Mouse (Mus musculus): Measurements from ENCODE around the gene Olfr1440. TPM values are rescaled to one million over a fixed set of nuclear protein-coding genes. Genes with fewer than 3 reads are reported as not detected.

Olfr1440 gene
- not detected for total RNA-seq (2021)

DNA sequence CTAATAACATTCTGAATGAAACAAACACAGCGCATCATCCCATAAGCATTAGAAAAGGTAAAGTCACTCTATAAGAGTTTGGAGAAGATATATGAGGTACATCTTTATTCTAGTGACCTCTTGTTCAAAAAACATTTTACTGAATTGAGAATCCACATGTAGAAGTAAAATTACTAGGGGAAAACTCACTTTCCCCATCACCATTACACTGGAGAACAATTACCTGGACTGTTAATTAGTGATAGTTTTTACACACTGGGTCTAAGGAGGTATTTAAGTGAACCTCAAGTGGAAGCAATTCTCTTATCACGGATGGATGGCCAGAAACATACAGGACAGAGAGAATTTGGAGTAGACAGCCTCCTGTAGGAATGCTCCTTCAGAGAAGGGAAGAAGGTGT lies at the start of gene Olfr1440:
Gene Olfr1440 (plus strand): TSS at position 301 of the 400 bp plus-strand sequence.
- intact Hi-C loops (cut with DNase I): no loop called here
- no peak for DNase-seq

DNA sequence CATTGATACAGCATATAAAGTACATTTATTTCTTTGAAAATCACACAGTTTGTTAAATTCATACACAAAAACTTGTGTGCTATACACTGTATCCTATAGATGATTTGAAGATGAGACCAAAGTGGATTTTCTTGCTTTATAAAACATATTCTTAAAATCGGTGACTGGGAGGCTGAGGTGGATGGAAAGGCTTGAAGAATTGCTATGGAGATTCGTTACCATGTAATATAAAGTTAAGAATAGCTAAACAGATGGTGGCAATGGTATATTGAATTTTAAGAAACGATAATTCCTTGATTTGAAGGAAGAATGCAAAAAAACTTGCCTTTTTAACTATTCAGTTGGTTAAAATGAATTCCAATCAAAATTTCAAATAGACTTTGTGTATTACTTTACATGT lies 14.1 kb upstream of the Olfr1440 start:
- intact Hi-C loops (cut with DNase I): no loop called here
- DNase-seq: no peak

DNA sequence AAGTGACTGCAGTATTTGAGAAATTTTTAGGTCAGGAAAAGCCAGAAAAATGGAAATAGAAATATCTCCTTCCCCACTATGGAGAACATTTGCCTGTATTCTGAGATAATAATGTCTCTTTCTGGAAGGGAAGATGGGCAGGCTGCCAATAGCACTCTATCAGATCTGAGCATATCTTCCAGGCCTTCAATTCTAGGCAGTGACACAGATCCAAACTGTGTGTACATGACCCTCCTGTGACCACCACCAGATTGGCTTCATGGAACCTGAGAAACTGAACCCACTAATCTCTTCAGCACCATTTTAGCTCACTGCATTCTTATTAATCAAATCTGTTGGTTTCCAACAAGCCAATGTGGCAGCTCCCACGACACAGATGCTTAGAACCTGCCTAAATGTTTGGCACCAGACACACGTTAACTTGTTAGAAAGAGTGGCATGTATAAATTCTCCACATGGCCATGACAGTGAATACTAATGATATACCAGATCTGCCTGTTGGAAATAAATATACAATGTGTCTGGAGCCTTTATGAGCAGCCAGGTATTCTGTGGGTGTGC lies 12.5 kb upstream of the Olfr1440 start:
- intact Hi-C loops (cut with DNase I): no loop called here
- DNase-seq: no peak

DNA sequence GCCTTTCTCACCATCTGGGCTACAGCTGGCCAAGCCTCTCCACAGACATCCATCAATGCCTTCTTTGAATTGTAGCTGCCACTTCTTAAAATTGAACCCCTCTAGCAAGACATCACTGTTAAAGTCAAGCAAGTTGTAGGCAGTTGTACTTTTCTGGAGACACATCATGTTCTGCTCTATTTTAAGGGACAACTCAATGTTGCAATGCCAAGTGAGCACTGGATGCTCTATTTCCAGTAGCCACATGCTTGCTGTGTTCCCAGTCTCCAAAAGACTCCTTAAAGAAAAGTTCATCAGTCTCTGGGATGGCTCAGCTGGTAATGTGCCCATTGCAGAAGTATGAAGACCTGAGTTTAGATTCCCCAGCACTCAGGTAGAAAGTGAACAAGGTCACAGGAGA lies 26.7 kb downstream of the Olfr1440 start:
- intact Hi-C loops (cut with DNase I): no loop called here
- no peak for DNase-seq

DNA sequence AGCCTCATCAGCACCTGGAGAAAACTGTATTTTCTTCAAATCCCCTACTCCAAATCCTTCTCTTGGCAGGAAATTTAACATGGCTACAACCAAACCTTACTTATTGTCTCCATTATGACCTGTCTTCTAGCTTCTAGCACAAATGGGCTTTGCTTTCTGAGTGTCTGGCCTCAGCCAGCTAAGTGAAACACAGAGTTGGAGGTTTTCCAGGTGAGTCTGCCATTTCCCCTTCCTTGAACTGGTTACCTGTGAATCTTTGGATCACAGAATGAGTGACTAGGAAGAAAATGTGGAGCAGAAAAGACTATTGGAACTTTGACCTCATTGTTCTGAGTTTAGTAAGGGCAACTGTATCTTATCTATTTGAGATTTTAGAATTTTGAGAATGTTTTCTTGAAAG lies 30.3 kb downstream of the Olfr1440 start, which contains the start of gene Olfr1441:
Gene Olfr1441 (plus strand): TSS at position 73 of the 400 bp plus-strand sequence.
- DNase-seq: no peak
- intact Hi-C loops (cut with DNase I): no loop called here

DNA sequence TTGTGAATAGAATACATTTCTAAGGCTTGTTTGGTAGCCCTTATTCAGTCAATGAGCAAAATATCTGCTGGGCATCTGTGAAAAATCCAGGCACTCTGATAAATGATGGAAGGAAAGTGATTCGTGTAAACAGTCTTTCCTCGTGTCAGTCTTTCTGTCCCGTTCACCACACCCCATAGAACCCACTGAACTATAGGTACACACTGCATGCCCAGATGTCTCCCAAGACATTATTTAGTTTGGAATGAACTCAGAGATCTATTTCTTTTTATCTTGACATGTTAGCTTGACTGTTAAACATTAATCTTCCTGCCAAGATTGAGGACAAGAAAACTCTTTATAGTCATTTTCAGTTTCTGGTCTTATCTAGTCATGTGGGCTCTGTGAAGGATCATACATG lies 31.2 kb downstream of the Olfr1440 start:
- intact Hi-C loops (cut with DNase I): no loop called here
- DNase-seq: no peak

DNA sequence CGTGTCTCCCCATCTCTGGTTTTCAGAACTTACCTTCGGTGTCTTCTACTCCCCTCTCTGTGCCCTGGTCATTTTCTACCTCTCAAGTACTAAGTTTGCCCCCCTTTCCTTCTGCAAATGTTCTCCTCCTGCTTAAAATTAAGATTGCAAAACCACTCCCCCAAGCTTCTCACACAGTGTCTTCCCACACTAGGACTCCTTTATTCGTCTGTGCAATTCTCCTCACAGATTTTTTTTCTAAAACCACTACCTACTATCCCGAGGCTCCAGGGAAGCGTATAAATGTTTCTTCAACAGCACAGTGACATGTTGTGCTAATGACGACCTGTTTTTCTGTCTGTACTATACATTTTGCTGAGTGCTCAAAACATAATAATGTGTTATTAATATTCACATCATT lies 33.5 kb downstream of the Olfr1440 start:
- intact Hi-C loops (cut with DNase I): no loop called here
- DNase-seq: no peak

DNA sequence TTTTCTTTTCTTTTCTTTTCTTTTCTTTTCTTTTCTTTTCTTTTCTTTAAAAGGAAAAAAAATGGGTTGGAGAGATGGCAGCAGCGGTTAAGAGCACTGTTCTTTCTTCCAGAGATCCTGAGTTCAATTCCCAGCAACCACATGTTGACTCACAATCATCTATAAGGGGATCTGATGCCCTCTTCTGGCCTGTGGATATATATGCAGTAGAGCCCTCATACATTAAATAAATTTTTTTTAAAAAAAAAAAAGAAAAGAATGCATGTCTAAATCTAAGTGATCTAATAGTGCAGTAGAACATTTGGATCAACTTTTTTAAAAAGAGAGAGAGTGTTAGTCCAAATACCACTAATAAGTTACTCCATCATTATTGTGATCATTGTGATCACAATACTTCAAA lies 34.6 kb downstream of the Olfr1440 start:
- intact Hi-C loops (cut with DNase I): no loop called here
- no peak for DNase-seq

DNA sequence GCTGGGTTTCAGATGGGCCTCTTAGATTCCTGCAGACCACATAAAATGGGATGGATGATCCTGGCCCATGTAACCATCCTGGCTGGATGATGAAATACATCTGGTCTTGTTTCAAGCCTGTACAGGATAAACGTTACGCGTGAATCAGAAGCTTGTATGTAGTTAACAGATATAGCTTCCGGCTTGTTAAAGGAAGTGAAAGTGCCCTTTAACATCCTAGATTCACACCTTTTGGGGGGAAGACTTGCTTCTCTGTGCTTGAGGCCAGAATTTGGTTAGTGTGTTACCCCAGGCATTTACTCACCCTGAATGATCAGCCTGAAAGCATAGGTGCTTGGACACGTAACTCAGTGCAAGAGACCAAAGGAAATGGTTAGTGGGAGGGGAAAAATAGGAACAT lies 40.0 kb downstream of the Olfr1440 start:
- DNase-seq: no peak
- intact Hi-C loops (cut with DNase I): no loop called here

DNA sequence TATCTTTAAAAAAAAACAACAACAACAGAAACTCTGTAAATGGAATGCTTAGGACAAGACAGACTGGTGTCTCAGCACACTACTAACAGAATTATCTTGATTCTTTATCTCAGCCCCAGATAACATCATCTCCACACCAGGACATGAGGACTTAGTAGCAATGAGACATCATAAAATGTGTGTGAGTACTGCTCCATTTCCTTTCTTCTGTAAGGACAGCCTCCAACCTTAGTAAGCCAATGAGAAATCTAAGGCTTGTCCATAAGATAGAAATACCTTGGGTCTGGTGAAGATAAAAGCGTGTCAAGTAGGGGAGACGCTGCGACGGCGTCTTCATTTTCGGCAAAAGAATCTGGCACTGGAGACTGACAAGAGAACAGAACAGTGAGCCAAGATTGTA lies 40.5 kb downstream of the Olfr1440 start, which contains the start of gene Pfpl:
Gene Pfpl (plus strand): TSS at position 301 of the 400 bp plus-strand sequence.
- intact Hi-C loops (cut with DNase I): no loop called here
- DNase-seq: no peak

DNA sequence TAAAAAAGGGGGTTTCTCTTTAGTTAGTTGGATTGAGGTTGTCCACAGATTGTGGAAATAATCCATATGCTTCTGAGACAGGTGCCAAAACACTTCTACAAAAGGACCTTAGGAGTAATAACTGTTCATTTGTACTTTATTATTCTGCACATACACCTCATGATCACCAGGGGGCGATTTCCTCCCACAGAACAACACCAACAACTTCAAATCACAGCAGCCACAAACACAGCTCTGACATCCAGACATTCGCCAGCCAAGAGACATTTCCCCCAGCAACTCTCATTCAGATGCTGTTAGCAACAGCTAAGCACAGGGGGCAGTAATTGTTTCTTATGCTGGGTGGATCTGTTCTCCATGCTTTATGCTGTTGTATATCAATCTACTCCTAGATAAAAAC lies 46.0 kb downstream of the Olfr1440 start:
- DNase-seq: peak in 1 of 2 experiments; percentile 36
- intact Hi-C loops (cut with DNase I): loop anchor here (2.0 to 5.0 kb wide), 2 partner anchors 34 to 69 kb away; partner anchors contain the start of gene Dtx4

DNA sequence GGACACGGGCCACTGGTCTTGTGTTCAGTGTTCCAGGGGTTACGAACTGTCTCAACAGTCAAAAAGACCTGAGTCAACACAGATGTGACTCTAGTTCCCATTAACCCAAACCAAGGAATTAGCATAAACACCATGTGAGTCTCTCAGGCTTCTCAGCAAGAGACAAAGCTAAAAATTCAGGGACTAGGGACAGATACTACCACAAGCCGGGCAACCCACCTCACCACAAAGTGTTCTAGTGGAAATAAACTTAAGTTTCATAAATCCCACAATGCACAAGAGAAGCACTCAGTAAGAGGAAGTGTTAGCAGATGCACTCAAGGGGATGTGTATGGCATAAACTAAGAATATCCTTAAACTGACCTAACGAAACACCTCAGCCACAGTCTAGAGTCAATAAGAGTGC lies 47.9 kb downstream of the Olfr1440 start:
- no peak for DNase-seq
- intact Hi-C loops (cut with DNase I): no loop called here

DNA sequence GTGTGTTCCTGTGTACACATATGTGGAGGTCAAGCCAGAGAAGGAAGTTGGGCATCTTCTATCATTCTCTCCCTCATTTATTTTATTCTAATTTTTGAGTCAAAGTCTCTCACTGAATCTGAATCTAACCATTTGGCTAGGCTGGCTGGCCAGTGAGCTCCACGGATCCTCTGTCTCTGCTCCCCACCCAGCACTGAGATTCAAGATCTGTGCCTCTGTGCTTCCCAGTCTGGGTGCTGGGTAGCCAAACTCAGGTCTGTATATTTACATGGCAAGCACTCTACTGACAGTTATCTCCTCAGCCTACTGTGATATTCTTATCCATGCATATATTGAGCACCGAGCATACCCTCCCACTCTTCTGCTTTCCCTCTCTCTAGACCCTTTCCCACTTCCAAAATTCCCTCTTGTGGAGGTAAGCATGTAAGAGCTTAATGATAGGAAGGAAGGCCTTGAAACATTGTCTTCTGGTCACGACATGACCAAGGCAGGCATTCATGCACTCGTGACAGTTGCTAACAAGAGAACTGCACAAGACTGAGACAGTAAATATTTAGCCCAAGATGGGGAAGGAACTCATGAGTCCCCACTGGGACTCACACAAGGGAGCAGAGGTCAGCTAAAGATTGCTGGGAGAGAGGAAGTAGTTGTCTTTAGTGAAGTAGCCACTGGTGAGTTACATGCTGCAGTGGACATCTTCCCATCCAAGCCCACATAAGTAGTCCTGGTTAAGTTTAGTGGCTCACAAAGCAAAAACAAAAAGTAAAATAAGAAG lies 48.9 kb downstream of the Olfr1440 start:
- no peak for DNase-seq

DNA sequence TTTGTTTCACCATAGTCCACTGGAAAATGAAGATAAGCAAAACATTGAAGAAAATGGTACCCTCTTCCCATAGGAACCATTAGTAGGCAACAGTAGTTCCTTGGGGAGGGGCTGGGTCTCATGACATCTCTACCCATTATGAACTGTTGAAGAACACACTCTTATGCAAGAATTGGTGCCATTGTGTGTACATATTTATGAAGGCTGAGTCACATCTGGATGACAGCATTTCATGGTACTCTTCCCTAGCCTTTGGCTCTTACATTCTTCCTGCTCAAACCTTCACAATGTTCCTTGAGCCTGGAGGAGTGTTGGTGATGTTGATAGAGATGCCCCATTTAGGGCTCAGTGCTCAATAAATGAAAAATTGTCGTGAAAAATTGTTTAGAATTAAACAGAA lies 52.5 kb downstream of the Olfr1440 start:
- no peak for DNase-seq
- intact Hi-C loops (cut with DNase I): no loop called here

More for the DNA sequence above, 48.9 kb downstream of the Olfr1440 start:
- intact Hi-C loops (cut with DNase I): no loop called here

DNA sequence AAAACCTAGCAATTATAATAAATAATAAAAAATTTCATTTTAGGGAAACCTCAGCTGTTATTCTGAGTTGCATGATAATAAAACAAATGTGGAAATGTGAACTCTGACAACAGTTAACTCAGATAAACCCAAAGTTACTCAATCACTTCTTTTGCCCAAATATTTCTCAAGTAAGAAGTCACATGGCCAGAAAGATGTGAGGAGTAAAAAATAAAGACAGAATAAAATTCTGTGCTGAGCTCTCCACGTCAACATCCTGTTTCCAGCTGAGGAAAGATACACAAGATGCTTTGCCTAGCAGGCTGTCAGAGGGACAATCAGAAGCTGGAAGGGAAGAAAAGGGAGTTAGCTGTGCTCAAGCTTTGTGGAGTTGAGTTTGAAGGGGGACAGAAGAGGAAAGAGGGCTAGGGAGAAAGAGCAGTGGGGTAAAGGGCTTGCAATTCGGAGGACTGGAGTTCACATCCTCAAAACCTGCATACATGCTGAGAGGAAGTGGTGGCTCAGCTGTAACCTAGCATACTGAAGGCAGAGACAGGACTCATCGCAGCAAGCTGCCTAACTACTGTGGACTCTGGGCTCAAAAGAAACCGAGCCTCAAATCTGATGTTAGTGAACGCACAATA lies 53.1 kb downstream of the Olfr1440 start:
- intact Hi-C loops (cut with DNase I): no loop called here
- no peak for DNase-seq

DNA sequence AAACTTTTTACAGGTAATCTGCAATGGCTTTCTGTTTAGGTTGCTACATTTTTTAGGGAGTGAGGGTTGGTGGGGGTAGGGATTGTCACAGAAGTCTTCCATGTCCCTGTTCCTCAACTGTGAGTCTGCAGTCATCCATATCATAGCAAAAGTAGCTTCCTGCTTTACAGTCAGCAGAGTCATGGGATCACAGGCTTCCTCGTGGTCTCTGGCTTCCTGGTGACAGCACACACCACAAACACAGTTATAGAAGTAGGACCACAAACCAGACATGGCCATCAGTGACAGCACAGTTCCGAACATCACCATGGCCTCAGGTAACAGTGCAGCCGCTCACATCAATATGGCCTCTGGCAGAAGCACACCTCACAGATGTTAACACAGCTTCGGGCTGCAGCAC lies 55.5 kb downstream of the Olfr1440 start:
- intact Hi-C loops (cut with DNase I): no loop called here

DNA sequence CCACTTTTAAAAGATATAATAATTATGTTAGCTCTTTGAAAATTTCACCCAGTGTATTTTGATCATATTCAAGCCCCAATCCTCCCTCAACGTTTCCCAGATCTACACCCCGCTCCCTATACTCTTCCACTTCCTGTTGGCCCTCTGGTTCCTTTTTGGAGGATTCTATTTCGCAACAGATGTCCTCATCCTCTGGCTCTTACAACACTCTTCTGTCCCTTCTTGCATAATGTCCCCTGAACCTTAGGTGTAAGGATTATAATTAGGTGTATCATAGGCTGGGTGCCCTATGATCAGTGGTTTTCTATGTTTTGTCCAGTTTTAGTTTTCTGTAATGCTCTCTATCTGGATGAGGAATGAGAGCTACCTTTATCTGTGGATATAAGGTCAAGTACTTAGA lies 57.9 kb downstream of the Olfr1440 start:
- DNase-seq: no peak
- intact Hi-C loops (cut with DNase I): no loop called here

More for the DNA sequence above, 55.5 kb downstream of the Olfr1440 start:
- no peak for DNase-seq

Other genes with a start within 250 kb of the Olfr1440 start
- gene Olfr1555-ps1, start 217.2 kb upstream of the Olfr1440 start, total RNA-seq (2021): not detected
- gene Olfr1431, start 186.6 kb upstream of the Olfr1440 start, total RNA-seq (2021): not detected
- gene Olfr1432, start 154.7 kb upstream of the Olfr1440 start, total RNA-seq (2021): not detected
- gene Olfr262, start 145.6 kb upstream of the Olfr1440 start, total RNA-seq (2021): not detected
- gene Olfr235, start 126.2 kb upstream of the Olfr1440 start, total RNA-seq (2021): not detected
- gene Olfr1434, start 107.4 kb upstream of the Olfr1440 start, total RNA-seq (2021): not detected
- gene Olfr1436, start 88.1 kb upstream of the Olfr1440 start, total RNA-seq (2021): not detected
- gene Olfr1437, start 62.2 kb upstream of the Olfr1440 start, total RNA-seq (2021): not detected
- gene Olfr1438-ps1, start 51.4 kb upstream of the Olfr1440 start, total RNA-seq (2021): not detected
- gene Olfr1441, start 30.2 kb downstream of the Olfr1440 start, total RNA-seq (2021): not detected
- gene Pfpl, start 40.6 kb downstream of the Olfr1440 start, total RNA-seq (2021): not detected
- gene Mpeg1, start 73.5 kb downstream of the Olfr1440 start, total RNA-seq (2021): 10 to 100 TPM in 1 of 2 experiments, 1 to 10 TPM in 1; 8.6 to 12.2 TPM
- gene Dtx4, start 114.2 kb downstream of the Olfr1440 start, total RNA-seq (2021): 1 to 10 TPM; 6.4 to 7.8 TPM
- gene Fam111a, start 158.5 kb downstream of the Olfr1440 start, total RNA-seq (2021): 1 to 10 TPM; 5.9 to 6.9 TPM
- gene Gm4952, start 212.7 kb downstream of the Olfr1440 start, total RNA-seq (2021): not detected
- not detected for gene Glyat, start 246.0 kb downstream of the Olfr1440 start, total RNA-seq (2021)

All from heart, postnatal 36 days (tissue).